Mouse (Mus musculus) heart, adult 11 months (tissue): ENCODE data around the gene Trak2.
A peak's percentile ranks its signal among the peaks of the same experiment; 100 is the strongest.
"Not testable (repeated sequence)": the region's sequence is repeated elsewhere in the genome, so short reads cannot be mapped to it uniquely, and the experiment has no call there.

ENCODE experiments used
- DNase-seq: peaks from one replicate; pipeline ENCODE4 v3.0.0; 2022

The Trak2 gene

DNA sequence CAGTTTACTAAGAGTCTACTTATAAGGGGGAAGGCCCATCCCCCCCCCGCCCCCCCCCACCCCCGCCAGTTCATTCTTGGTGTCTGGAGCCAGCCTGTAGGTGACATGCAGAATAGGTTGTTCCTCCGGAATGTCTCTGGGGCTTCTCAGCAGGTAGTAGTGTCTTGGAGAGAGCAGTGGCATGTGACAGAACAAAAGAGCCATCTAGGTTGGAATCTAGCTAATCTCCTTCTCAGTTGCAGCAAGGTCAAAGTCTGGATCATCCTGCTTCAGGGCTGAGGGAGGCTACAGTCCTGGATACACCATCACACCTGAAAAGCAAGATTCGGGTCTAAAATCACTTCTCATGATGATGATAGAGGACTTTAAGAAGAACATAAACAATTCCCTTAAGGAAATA lies 87.6 kb downstream of the Trak2 start:
- DNase-seq = peak; percentile 43

- peak; percentile 40 for DNase-seq
These were observed 90.0 kb downstream of the Trak2 start for GRCm38 (mm10) chr1:58883279-58883678.

DNA sequence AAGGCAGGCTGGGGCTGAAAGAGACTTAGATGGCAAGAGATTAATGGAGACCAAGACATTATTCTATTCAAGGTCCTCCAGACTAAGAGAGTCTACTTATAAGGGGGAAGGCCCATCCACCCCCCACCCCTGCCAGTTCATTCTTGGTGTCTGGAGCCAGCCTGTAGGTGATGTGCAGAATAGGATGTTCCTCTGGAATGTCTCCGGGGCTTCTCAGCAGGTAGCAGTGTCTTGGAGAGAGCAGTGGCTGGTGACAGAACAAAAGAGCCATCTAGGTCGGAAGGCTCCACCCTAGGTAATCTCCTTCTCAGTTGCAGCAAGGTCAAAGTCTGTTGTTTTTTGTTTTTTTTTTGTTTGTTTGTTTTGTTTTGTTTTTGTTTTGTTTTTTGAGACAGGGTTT lies 93.9 kb downstream of the Trak2 start:
- peak; percentile 73 for DNase-seq

DNA sequence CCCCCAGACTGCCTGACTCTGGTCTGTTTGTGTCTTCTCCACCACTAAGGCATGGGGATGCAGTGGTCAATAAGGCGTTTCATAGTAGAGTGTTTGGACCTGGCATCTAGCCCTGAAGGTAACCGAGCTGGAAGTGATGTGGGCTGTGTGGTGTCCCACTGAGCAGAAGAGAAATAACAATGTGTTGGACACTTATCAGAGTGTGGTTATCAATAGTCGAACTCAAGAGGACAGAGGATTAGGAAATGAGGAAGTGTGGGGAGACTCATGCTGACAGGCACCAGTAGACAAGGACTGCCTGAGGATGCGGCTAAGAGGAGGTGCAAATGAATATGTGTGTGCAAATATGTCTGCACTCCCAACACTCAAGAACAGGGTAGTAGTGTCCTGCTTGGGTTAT lies 96.7 kb downstream of the Trak2 start:
- DNase-seq = not testable (repeated sequence)

- DNase-seq = peak; percentile 35
These were observed 112.6 kb downstream of the Trak2 start for GRCm38 (mm10) chr1:58860586-58860985.

GRCm38 (mm10) chr1:58859738-58860365 lies 113.4 kb downstream of the Trak2 start:
- peak; percentile 92 for DNase-seq

- DNase-seq = peak; percentile 61
These were observed 114.1 kb downstream of the Trak2 start for GRCm38 (mm10) chr1:58859131-58859530.

DNA sequence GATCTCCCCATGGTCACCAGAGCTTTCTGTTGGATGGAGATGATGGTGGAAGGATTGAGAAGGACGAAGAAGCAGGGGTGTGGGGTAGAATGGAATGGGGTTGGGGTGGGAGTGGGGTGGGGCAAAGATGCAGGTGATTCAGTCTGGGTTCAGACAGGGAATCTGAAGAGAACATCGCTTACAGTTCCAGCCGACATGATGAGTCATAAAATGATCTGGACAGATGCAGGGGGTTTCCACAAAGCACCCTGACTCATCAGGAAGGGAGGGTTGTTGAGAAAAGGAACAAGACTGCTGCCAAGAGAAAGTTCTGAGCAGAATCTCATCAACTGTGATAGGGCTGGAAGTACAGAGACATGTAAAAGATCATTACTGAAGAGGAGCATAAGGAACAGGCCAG lies 116.4 kb downstream of the Trak2 start:
- DNase-seq = peak; percentile 81
